Mouse (Mus musculus) midbrain, postnatal 0 days (tissue): ENCODE data around the gene Eml1. TPM values are rescaled to one million over a fixed set of nuclear protein-coding genes. Genes with fewer than 3 reads are reported as not detected.

Experiments used
- ATAC-seq: fragments of 200-750 bp; cut with Nextera tagmentation; 2 replicates; pipeline ENCODE4 v1.8.0; 2017; ENCODE audit warnings: moderate number of reproducible peaks, mild to moderate bottlenecking, moderate TSS enrichment, moderate library complexity; ENCODE audit not compliant: low FRiP score
- DNase-seq: peaks from one replicate; pipeline ENCODE4 v3.0.0-alpha.2; 2015; ENCODE audit warnings: low spot score
- H3K27ac ChIP-seq: fragments of 300-500 bp; sonication (generic); 2 replicates; pipeline ENCODE4 v1.5.1; 2014; ENCODE audit warnings: low read depth, mild to moderate bottlenecking, low read length, mixed read lengths
- H3K27me3 ChIP-seq: fragments of 300-500 bp; sonication (generic); 2 replicates; pipeline ENCODE4 v1.6.1; 2014; ENCODE audit warnings: low read length, control low read depth, mixed read lengths; ENCODE audit not compliant: insufficient read depth
- H3K36me3 ChIP-seq: fragments of 300-500 bp; sonication (generic); 2 replicates; pipeline ENCODE4 v1.6.1; 2014; ENCODE audit warnings: low read length, control low read depth, mixed read lengths; ENCODE audit not compliant: insufficient read depth
- H3K4me1 ChIP-seq: fragments of 300-500 bp; sonication (generic); 2 replicates; pipeline ENCODE4 v1.6.1; 2014; ENCODE audit warnings: mild to moderate bottlenecking, control low read depth, antibody characterized with exemption, low read length, mixed read lengths; ENCODE audit not compliant: insufficient read depth
- H3K4me2 ChIP-seq: fragments of 300-500 bp; sonication (generic); 2 replicates; pipeline ENCODE4 v1.6.1; 2014; ENCODE audit warnings: low read depth, mild to moderate bottlenecking, low read length, mixed read lengths; ENCODE audit not compliant: poor library complexity, severe bottlenecking
- H3K4me3 ChIP-seq: fragments of 300-500 bp; sonication (generic); 2 replicates; pipeline ENCODE4 v1.5.1; 2014; ENCODE audit warnings: low read depth, mild to moderate bottlenecking, low read length, moderate library complexity
- H3K9ac ChIP-seq: fragments of 300-500 bp; sonication (generic); replicated peaks from 2 replicates; pipeline ENCODE4 v1.6.1; 2014; ENCODE audit warnings: mild to moderate bottlenecking, low read length, moderate library complexity, mixed read lengths; ENCODE audit not compliant: poor library complexity, severe bottlenecking
- H3K9me3 ChIP-seq: fragments of 300-500 bp; sonication (generic); 2 replicates; pipeline ENCODE4 v1.6.1; 2016; ENCODE audit warnings: low read length, control low read depth
- CTCF ChIP-seq: IDR thresholded peaks from 2 replicates; pipeline ENCODE4 v1.5.1; 2016; ENCODE audit warnings: antibody characterized with exemption, mild to moderate bottlenecking
- WGBS: fragments of 180-500 bp; shearing (Covaris S2); extraction: QIAGEN DNeasy Blood & Tissue Kit; methylation state at CpG from one replicate; pipeline ENCODE4 v1.1.7; 2014; 5-methylcytosine and 5-hydroxymethylcytosine counted together
- polyA plus RNA-seq: library from polyadenylated mRNA; unstranded; fragments of >200 nt; fragmentation: Nextera tagmentation; extraction: Ambion mirVana; gene quantifications from 2 replicates; pipeline ENCODE4 v1.2.1, GENCODE M21; 2015
- total RNA-seq: library from RNA; depleted of rRNA; stranded (reverse); fragments of >200 nt; gene quantifications from 2 replicates; pipeline ENCODE4 v1.2.3, GENCODE M21; 2014

Gene Eml1
- total and polyA plus RNA-seq, 2 experiments from 2014 or later: 34.0 to 52.0 TPM

- ATAC-seq: no peak
- H3K4me3 ChIP-seq: no peak overlapping the region
- 81% methylated on average over 8 of the region's 8 CpGs for WGBS
- H3K4me1 ChIP-seq: peaks cover 15% of the 10 kb centered on the region
- H3K9me3 ChIP-seq: no peaks in the 10 kb centered on the region
- no peak for TF ChIP-seq CTCF
- H3K36me3 ChIP-seq: no peaks in the 10 kb centered on the region
- H3K4me2 ChIP-seq: no peak overlapping the region
- no peak overlapping the region for H3K9ac ChIP-seq
- H3K27ac ChIP-seq: no peak overlapping the region
- no peaks in the 10 kb centered on the region for H3K27me3 ChIP-seq
- DNase-seq: no peak
Observed at GRCm38 (mm10) chr12:108400951-108401350, 30.2 kb downstream of the Eml1 start.

- DNase-seq: peak; percentile 48
- no peak overlapping the region for H3K4me2 ChIP-seq
- no peaks in the 10 kb centered on the region for H3K9me3 ChIP-seq
- peak overlapping the region; percentile 49; the same call in 1 of the 2 replicates for H3K27ac ChIP-seq
- 0 out of 2 replicates have a peak, but pooled peaks cover 4% of the 10 kb centered on the region for H3K4me1 ChIP-seq
- WGBS: 45% methylated on average over 6 of the region's 6 CpGs
- TF ChIP-seq CTCF: no peak
- H3K27me3 ChIP-seq: no peaks in the 10 kb centered on the region
- no peak overlapping the region for H3K9ac ChIP-seq
- H3K4me3 ChIP-seq: no peak overlapping the region
- no peaks in the 10 kb centered on the region for H3K36me3 ChIP-seq
- no peak for ATAC-seq
Observed at GRCm38 (mm10) chr12:108403957-108404356, 33.2 kb downstream of the Eml1 start.

- Histone ChIP-seq H3K4me2 (no peak overlapping the region), H3K36me3 (no peaks in the 10 kb centered on the region), H3K27ac (no peak overlapping the region), H3K4me1 (no peaks in the 10 kb centered on the region), H3K4me3 (no peak overlapping the region), H3K9me3 (no peaks in the 10 kb centered on the region), H3K9ac (no peak overlapping the region), H3K27me3 (no peaks in the 10 kb centered on the region)
- ATAC-seq (no peak), DNase-seq (no peak)
- no peak for TF ChIP-seq CTCF
- WGBS: 75% methylated on average over 5 of the region's 5 CpGs
Observed at GRCm38 (mm10) chr12:108409100-108409499, 38.3 kb downstream of the Eml1 start.

- no peaks in the 10 kb centered on the region for H3K27me3 ChIP-seq
- 61% methylated on average over 14 of the region's 14 CpGs for WGBS
- H3K27ac ChIP-seq: no peak overlapping the region
- H3K4me2 ChIP-seq: no peak overlapping the region
- no peaks in the 10 kb centered on the region for H3K9me3 ChIP-seq
- no peak for TF ChIP-seq CTCF
- H3K36me3 ChIP-seq: no peaks in the 10 kb centered on the region
- no peak overlapping the region for H3K4me3 ChIP-seq
- H3K4me1 ChIP-seq: no peaks in the 10 kb centered on the region
- ATAC-seq: no peak
- DNase-seq: no peak
- H3K9ac ChIP-seq: no peak overlapping the region
Observed at GRCm38 (mm10) chr12:108410416-108411208, 39.9 kb downstream of the Eml1 start.

- Histone ChIP-seq H3K4me1 (no peaks in the 10 kb centered on the region), H3K9me3 (no peaks in the 10 kb centered on the region), H3K27me3 (no peaks in the 10 kb centered on the region), H3K4me2 (no peak overlapping the region), H3K9ac (no peak overlapping the region), H3K27ac (no peak overlapping the region), H3K36me3 (no peaks in the 10 kb centered on the region), H3K4me3 (no peak overlapping the region)
- DNase-seq (peak; percentile 51), ATAC-seq (no peak)
- 76% methylated on average over 9 of the region's 9 CpGs for WGBS
- no peak for TF ChIP-seq CTCF
Observed at GRCm38 (mm10) chr12:108414932-108415331, 44.2 kb downstream of the Eml1 start.

- no peak overlapping the region for H3K4me2 ChIP-seq
- no peaks in the 10 kb centered on the region for H3K9me3 ChIP-seq
- DNase-seq (no peak), ATAC-seq (no peak)
- H3K36me3 ChIP-seq: no peaks in the 10 kb centered on the region
- no peak for TF ChIP-seq CTCF
- H3K27ac ChIP-seq: no peak overlapping the region
- no peaks in the 10 kb centered on the region for H3K27me3 ChIP-seq
- no peak overlapping the region for H3K4me3 ChIP-seq
- H3K4me1 ChIP-seq: peaks cover 5% of the 10 kb centered on the region; the same call in 1 of the 2 replicates
- no peak overlapping the region for H3K9ac ChIP-seq
Observed at GRCm38 (mm10) chr12:108419570-108419969, 48.8 kb downstream of the Eml1 start.
